Mouse (Mus musculus): ENCODE measurements around the gene Secisbp2. TPM values are rescaled to one million over a fixed set of nuclear protein-coding genes. Genes with fewer than 3 reads are reported as not detected.
"Not testable (repeated sequence)": the region's sequence is repeated elsewhere in the genome, so short reads cannot be mapped to it uniquely, and the experiment has no call there.

The Secisbp2 gene
- total RNA-seq, 2 experiments from 2014 or later: 11.1 to 11.7 TPM

GRCm38 (mm10) chr13:51645872-51646271 lies 5.6 kb upstream of the Secisbp2 start:
- Histone ChIP-seq H3K4me3 (peak overlapping the region; percentile 94), H3K27ac (no peak overlapping the region)
- no peak for DNase-seq
- TF ChIP-seq CTCF (IDR thresholded peaks at IDR 0.05): no peak
- intact Hi-C loops (cut with DNase I): no loop called here

- intact Hi-C loops (cut with DNase I): no loop called here
- no peak for DNase-seq
- no peak for TF ChIP-seq CTCF (IDR thresholded peaks at IDR 0.05)
- no peak overlapping the region for H3K27ac ChIP-seq
- H3K4me3 ChIP-seq: no peak overlapping the region; the same call in 1 of the 2 replicates
Observed at GRCm38 (mm10) chr13:51646362-51647027, 5.0 kb upstream of the Secisbp2 start.

DNA sequence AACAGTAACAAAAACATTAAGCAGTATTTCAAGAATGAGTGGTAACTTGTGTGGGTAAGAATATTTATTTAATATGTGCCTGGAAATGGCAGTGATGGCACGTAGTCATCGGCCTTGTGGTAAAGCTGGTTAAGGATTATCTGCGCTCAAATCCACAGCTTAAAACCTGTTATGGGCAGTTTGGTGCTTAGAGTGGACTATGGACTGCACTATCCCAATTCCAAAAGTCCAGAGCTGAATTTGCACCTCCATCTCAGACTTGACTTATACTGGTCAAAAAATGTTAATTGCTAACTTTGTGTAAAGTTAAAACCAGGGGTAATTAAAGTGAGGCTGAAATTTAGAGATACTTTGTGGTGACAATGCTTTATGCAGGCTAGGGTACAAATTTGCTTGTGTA lies 3.7 kb upstream of the Secisbp2 start:
- no peak overlapping the region for H3K27ac ChIP-seq
- no peak for DNase-seq
- no peak for TF ChIP-seq CTCF (IDR thresholded peaks at IDR 0.05)
- intact Hi-C loops (cut with DNase I): no loop called here
- no peak overlapping the region for H3K4me3 ChIP-seq

DNA sequence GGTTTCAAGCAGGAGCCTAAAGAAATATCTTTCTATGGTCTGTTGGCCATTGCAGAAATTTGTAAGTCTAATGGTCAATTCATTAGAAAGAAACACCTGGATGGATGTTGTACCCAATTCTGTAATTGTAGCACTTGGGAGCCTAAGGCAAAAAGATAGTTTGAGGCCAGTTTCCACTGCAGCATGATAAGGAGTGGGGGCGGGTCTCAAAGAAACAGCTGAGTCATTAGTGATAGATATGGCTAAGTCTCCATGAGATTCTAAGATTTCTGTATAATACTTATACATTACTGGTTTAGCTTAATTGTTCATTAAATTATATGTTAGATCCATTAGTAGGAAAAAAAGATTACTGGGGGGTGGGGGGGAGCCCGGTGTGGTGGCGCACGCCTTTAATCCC lies 3.3 kb upstream of the Secisbp2 start:
- no peak for TF ChIP-seq CTCF (IDR thresholded peaks at IDR 0.05)
- DNase-seq: no peak
- Histone ChIP-seq H3K4me3 (no peak overlapping the region), H3K27ac (no peak overlapping the region)
- intact Hi-C loops (cut with DNase I): no loop called here

GRCm38 (mm10) chr13:51649740-51650139 lies 1.8 kb upstream of the Secisbp2 start:
- no peak for DNase-seq
- no peak overlapping the region for H3K27ac ChIP-seq
- intact Hi-C loops (cut with DNase I): loop anchor here (5.0 to 10.0 kb wide), 2 partner anchors 168 to 575 kb away; no protein-coding TSS in a partner anchor
- TF ChIP-seq CTCF (IDR thresholded peaks at IDR 0.05): no peak
- no peak overlapping the region for H3K4me3 ChIP-seq

DNA sequence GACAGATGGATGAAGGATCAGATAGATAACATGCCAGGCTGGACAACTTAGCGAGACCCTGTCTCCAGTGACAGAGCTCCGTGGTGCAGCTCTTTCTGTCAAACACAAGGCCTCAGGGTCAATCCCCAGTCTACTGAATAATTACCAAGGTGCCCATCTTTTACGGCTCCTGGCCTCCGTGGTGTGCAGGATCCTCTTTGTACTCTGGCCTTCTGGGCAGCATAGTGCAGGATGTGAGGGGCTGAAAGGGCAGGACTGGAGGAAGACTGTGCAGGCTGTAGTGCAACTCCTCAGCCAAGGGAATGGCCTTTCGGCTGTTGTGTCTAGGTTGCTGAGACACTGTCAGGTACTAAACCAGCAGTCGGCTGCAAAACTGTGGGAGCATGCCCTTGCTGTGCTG lies 1.7 kb downstream of the Secisbp2 start:
- DNase-seq: no peak
- TF ChIP-seq CTCF (IDR thresholded peaks at IDR 0.05): no peak
- H3K4me3 ChIP-seq: no peak overlapping the region
- no peak overlapping the region for H3K27ac ChIP-seq
- intact Hi-C loops (cut with DNase I): loop anchor here (5.0 to 10.0 kb wide), 2 partner anchors 164 to 572 kb away; no protein-coding TSS in a partner anchor

GRCm38 (mm10) chr13:51653961-51654360 lies 2.5 kb downstream of the Secisbp2 start:
- H3K4me3 ChIP-seq: no peak overlapping the region
- intact Hi-C loops (cut with DNase I): loop anchor here (5.0 to 10.0 kb wide), 2 partner anchors 163 to 571 kb away; no protein-coding TSS in a partner anchor
- DNase-seq: no peak
- H3K27ac ChIP-seq: no peak overlapping the region
- TF ChIP-seq CTCF (IDR thresholded peaks at IDR 0.05): no peak

DNA sequence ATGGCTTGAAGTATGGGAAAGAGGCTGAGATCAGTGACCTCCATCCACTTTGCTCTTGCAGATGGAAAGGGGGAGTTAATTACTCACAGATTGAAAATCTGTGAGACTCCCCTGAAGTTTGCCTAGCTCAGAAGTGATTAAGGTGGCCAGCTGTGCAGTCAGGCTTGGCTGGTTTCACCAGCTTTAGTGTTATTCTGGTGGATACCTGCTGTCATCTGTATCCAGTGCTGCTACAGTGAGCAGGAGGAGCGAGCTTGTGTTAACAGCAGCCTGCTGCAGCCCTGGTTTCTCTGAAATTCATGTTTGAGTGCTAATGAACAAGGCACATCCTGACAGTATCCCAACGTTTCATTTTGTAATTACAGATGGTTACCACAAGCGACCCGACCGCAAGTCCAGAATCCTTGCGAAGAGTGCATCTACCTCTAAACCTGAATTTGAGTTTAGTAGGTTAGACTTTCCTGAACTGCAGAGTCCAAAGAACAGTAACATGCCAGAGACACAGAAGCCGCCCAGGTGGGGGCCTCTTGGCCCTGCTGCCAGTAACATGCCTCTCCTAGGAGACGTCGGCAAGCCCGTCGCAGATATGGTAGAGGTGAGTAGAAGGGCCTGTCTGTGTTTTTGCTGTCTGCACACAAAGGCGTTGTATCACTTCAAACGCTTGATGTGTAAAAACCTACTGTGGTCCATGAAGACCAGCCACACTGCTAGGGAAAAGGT lies 5.2 kb downstream of the Secisbp2 start:
- intact Hi-C loops (cut with DNase I): loop anchor here (10.0 kb wide), 1 partner anchor 568 kb away; no protein-coding TSS in a partner anchor
- no peak for TF ChIP-seq CTCF (IDR thresholded peaks at IDR 0.05)
- no peak for DNase-seq
- Histone ChIP-seq H3K4me3 (no peak overlapping the region), H3K27ac (peak overlapping the region; percentile 61; the same call in 1 of the 2 replicates)

GRCm38 (mm10) chr13:51658094-51658493 lies 6.6 kb downstream of the Secisbp2 start:
- no peak for DNase-seq
- no peak for TF ChIP-seq CTCF (IDR thresholded peaks at IDR 0.05)
- intact Hi-C loops (cut with DNase I): loop anchor here (10.0 kb wide), 1 partner anchor 567 kb away; no protein-coding TSS in a partner anchor
- no peak overlapping the region for H3K27ac ChIP-seq
- H3K4me3 ChIP-seq: no peak overlapping the region

DNA sequence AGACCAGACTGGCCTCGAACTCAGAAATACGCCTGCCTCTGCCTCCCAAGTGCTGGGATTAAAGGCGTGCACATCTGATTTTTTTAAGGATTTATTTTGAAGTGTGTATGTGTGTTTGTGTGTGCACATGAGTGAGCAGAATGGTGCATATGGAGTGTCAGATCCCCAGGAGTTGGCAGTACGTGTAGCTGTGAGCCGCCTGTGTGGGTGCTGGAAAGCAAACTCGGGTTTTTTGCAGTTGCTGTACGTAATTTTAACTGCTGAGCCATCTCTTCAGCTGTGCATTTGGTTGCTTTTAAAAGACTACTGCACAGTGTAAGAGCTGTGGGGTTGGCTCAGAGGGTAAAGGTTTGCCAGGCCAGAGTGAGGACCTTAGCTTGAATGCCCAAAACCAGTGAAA lies 8.1 kb downstream of the Secisbp2 start:
- no peak overlapping the region for H3K27ac ChIP-seq
- no peak overlapping the region for H3K4me3 ChIP-seq
- TF ChIP-seq CTCF (IDR thresholded peaks at IDR 0.05): no peak
- DNase-seq: no peak
- intact Hi-C loops (cut with DNase I): loop anchor here (10.0 kb wide), 1 partner anchor 565 kb away; no protein-coding TSS in a partner anchor

DNA sequence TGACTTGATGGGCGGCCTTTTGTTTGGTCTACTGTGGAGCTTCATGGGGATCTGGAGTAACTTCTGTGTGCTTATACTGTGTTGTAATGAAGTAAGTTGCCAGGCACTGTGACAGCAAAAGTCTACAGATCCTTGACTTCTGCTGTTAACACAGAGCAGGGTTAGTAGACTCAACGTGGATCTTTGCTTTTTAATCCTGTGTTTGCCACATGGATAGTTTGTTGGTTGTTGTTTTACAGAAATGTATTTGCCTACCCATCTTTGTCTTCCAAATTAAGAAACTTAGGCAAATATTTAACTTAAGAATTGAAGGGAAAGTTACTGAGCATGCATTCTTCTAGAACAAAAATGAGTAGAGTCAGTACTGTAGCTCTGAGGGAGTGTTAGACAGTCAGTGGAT lies 12.1 kb downstream of the Secisbp2 start:
- H3K4me3 ChIP-seq: no peak overlapping the region
- intact Hi-C loops (cut with DNase I): no loop called here
- H3K27ac ChIP-seq: no peak overlapping the region
- no peak for DNase-seq
- no peak for TF ChIP-seq CTCF (IDR thresholded peaks at IDR 0.05)

- DNase-seq: peak; percentile 4
- H3K4me3 ChIP-seq; intact Hi-C loops (cut with DNase I); H3K27ac ChIP-seq: not testable (repeated sequence)
Observed at GRCm38 (mm10) chr13:51668195-51668594, 16.7 kb downstream of the Secisbp2 start.

DNA sequence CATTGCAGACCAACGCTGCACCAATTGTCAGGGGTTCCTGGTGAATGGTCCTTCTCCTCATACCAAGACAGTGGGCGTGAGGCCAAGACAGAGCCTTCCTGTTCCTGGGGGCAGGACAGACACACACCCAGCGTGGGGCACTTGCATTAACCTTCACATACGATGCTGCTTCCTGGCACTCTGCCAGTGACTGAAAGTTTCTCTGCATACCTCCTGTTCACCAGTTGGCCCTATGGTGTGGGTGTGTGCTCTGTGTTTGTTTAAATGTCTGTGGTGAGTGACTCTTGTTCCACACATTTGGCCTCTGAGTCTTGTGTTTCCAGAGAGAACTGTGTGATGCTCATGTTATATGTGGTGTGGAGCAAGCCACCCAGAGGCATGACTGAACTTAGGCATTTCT lies 25.1 kb downstream of the Secisbp2 start:
- Histone ChIP-seq H3K27ac (no peak overlapping the region), H3K4me3 (no peak overlapping the region)
- intact Hi-C loops (cut with DNase I): no loop called here
- DNase-seq: no peak
- TF ChIP-seq CTCF (IDR thresholded peaks at IDR 0.05): no peak
